Mouse (Mus musculus) liver, embryonic 12.5 days (tissue): Measurements from ENCODE around the gene Bcorl1. TPM values are rescaled to one million over a fixed set of nuclear protein-coding genes. Genes with fewer than 3 reads are reported as not detected.
A peak's percentile ranks its signal among the peaks of the same experiment; 100 is the strongest.

Experiments used
- ATAC-seq: fragments of 200-750 bp; cut with Nextera tagmentation; 2 replicates; pipeline ENCODE4 v1.8.0; 2017; ENCODE audit warnings: moderate number of reproducible peaks, mild to moderate bottlenecking, moderate library complexity
- H3K27ac ChIP-seq: fragments of 300-500 bp; sonication (generic); 2 replicates; pipeline ENCODE4 v1.5.1; 2016; ENCODE audit warnings: mild to moderate bottlenecking
- H3K27me3 ChIP-seq: fragments of 300-500 bp; sonication (generic); replicated peaks from 2 replicates; pipeline ENCODE4 v1.6.1; 2016; ENCODE audit warnings: mild to moderate bottlenecking, moderate library complexity
- H3K36me3 ChIP-seq: fragments of 300-500 bp; sonication (generic); 2 replicates; pipeline ENCODE4 v1.6.1; 2016; ENCODE audit warnings: mild to moderate bottlenecking, moderate library complexity
- H3K4me1 ChIP-seq: fragments of 300-500 bp; sonication (generic); 2 replicates; pipeline ENCODE4 v1.6.1; 2016
- H3K4me2 ChIP-seq: fragments of 300-500 bp; sonication (generic); 2 replicates; pipeline ENCODE4 v1.6.1; 2016; ENCODE audit warnings: mild to moderate bottlenecking, moderate library complexity
- H3K4me3 ChIP-seq: fragments of 300-500 bp; sonication (generic); 2 replicates; pipeline ENCODE4 v1.5.1; 2016; ENCODE audit warnings: mild to moderate bottlenecking, moderate library complexity
- H3K9ac ChIP-seq: fragments of 300-500 bp; sonication (generic); 2 replicates; pipeline ENCODE4 v1.6.1; 2016; ENCODE audit warnings: mild to moderate bottlenecking, moderate library complexity
- H3K9me3 ChIP-seq: fragments of 300-500 bp; sonication (generic); replicated peaks from 2 replicates; pipeline ENCODE4 v1.6.1; 2016; ENCODE audit warnings: mild to moderate bottlenecking, moderate library complexity
- WGBS: fragments of 180-500 bp; shearing (Covaris S2); methylation state at CpG from one replicate; pipeline ENCODE4 v1.1.7; 2016; ENCODE audit not compliant: insufficient replicate concordance; 5-methylcytosine and 5-hydroxymethylcytosine counted together
- polyA plus RNA-seq: library from polyadenylated mRNA; unstranded; fragments of >200 nt; fragmentation: Nextera tagmentation; extraction: Ambion mirVana; gene quantifications from 2 replicates; pipeline ENCODE4 v1.2.1, GENCODE M21; 2016

Gene Bcorl1
- 3.8 and 4.4 TPM in 2 replicates for polyA plus RNA-seq

DNA sequence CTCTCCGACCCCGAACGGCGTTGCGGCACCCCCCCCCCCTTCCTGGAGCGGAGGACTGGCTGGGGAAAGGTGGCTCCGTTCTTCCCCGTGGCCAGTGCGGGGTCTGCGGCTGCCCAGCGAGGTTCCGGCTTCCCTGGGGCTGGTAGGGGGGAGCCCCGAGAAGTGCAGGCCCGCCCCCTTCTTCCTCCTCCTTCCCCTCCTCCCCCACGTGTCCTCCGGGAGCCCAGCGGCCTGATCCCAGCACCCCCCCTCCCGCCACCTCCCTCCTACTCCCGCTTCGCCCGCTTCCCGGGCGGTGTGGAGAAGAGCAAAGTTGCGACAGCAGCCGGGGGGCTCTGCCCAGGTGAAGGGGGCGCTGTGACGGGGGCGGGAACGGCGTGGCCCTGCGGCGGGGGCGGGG lies at the start of gene Bcorl1:
Gene Bcorl1, plus strand, starts transcription at position 218 of the 400 bp plus-strand sequence.
- Histone ChIP-seq H3K4me2 (peak within 1 kb of the TSS; percentile 93), H3K27ac (peak within 1 kb of the TSS; percentile 48), H3K4me1 (peaks cover 20% of the 10 kb centered on the region), H3K4me3 (peak within 1 kb of the TSS; percentile 69), H3K36me3 (no peaks in the 10 kb centered on the region), H3K9ac (peak within 1 kb of the TSS; percentile 79), H3K9me3 (no peaks in the 10 kb centered on the region), H3K27me3 (peaks cover 57% of the 10 kb centered on the region)
- 10% methylated on average over 20 of the region's 33 CpGs for WGBS
- no peak for ATAC-seq

DNA sequence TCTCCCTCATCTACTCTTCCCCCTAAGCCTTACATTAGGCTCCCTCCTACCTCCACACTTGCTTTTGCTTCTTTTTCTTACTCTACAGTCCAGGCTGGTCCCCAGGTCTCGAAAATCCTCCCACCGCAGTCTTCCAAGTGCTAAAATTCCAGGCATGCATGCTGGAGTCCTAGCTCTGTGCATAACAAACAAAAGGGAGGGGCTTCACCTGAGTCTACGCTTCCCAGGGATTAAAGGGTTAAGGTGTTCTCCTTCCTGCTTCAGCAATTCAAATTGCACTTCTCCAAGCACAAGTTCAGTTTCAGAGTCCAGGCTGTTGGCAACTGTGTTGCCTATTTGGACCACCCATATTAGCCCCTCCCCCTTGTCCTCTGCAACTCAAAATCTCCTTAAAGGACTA lies 49.7 kb upstream of the Bcorl1 start:
- WGBS: 36% methylated on average over 3 of the region's 3 CpGs
- no peak for ATAC-seq
- H3K4me1 ChIP-seq: peaks cover 27% of the 10 kb centered on the region
- H3K9ac ChIP-seq: no peak overlapping the region
- H3K27ac ChIP-seq: no peak overlapping the region
- H3K27me3 ChIP-seq: peaks cover 12% of the 10 kb centered on the region
- no peak overlapping the region for H3K4me2 ChIP-seq
- H3K9me3 ChIP-seq: no peaks in the 10 kb centered on the region
- no peak overlapping the region for H3K4me3 ChIP-seq
- H3K36me3 ChIP-seq: no peaks in the 10 kb centered on the region

DNA sequence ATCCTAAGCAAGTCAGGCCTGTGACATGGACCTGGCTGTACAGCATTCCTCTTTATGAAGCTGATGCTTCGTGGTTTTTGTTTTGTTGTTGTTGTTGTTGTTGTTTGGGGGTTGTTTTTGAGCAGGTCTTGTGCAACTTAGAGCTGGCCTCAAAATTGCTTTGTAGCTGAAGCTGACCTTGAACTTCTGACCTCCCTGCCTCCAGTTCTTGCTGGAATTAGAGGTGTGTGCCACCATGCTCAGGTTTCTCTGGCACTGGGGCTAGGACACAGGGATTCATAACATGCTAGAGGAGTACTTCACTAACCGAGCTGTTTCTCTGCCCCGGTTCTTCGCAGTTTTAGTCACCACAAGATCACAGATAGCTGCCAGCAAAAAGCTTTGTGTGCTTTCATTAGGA lies 35.8 kb upstream of the Bcorl1 start:
- no peak for ATAC-seq
- H3K4me2 ChIP-seq: no peak overlapping the region
- no peaks in the 10 kb centered on the region for H3K36me3 ChIP-seq
- no peak overlapping the region for H3K4me3 ChIP-seq
- H3K9ac ChIP-seq: no peak overlapping the region
- no peak overlapping the region for H3K27ac ChIP-seq
- WGBS: 72% methylated on average over 4 of the region's 4 CpGs
- peaks cover 17% of the 10 kb centered on the region for H3K27me3 ChIP-seq
- H3K4me1 ChIP-seq: peaks cover 17% of the 10 kb centered on the region
- no peaks in the 10 kb centered on the region for H3K9me3 ChIP-seq

DNA sequence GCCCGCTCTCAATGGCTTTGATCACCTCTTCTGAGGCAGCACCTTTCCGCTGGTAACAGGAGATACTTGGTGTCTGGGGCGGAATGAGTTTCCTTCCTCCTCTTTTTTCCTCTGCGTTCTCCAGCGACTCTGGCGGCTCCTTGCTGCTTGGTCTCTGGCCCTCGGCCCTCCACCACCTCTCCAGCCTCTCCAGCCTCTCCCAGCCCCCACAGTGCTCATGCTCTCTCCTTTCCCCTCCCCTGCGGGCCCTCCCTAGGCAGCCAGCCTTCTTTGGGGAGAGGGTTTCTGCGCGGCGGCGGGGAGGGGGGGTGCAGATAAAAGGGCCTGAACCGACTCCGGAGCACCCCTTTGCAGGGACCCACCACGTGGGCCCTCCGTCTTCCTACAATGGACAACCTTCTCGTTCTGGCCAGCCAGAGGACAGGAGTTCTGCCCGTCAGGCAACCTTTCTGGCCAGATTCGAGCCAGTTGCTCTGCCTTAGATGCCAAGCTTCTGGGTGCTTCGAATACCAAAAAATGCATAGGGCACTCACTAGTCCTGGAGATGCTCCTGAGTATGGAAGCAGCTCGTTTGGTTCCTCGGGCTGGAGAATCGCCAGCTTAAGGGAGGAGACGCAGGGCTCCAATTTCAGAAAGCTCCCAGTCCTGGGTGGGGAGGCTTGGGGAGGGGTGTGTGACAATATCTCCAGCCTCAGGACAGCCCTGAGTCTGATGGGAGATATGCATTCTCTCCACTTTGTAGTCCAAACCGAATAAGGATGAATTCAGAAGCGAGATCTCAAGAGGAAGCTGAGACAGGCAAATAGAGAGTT lies 30.2 kb upstream of the Bcorl1 start:
- H3K27me3 ChIP-seq: peaks cover 17% of the 10 kb centered on the region
- H3K4me3 ChIP-seq: peak overlapping the region; percentile 47
- 18% methylated on average over 26 of the region's 26 CpGs for WGBS
- peak overlapping the region; percentile 74; the same call in 1 of the 2 replicates for H3K27ac ChIP-seq
- peak; percentile 51 for ATAC-seq
- peak overlapping the region; percentile 80 for H3K4me2 ChIP-seq
- H3K36me3 ChIP-seq: no peaks in the 10 kb centered on the region
- peak overlapping the region; percentile 68 for H3K9ac ChIP-seq
- peaks cover 60% of the 10 kb centered on the region for H3K4me1 ChIP-seq
- no peaks in the 10 kb centered on the region for H3K9me3 ChIP-seq

- peak overlapping the region; percentile 74 for H3K27ac ChIP-seq
- peak; percentile 63 for ATAC-seq
These were observed 29.4 kb upstream of the Bcorl1 start for GRCm38 (mm10) chrX:48311727-48312126.

DNA sequence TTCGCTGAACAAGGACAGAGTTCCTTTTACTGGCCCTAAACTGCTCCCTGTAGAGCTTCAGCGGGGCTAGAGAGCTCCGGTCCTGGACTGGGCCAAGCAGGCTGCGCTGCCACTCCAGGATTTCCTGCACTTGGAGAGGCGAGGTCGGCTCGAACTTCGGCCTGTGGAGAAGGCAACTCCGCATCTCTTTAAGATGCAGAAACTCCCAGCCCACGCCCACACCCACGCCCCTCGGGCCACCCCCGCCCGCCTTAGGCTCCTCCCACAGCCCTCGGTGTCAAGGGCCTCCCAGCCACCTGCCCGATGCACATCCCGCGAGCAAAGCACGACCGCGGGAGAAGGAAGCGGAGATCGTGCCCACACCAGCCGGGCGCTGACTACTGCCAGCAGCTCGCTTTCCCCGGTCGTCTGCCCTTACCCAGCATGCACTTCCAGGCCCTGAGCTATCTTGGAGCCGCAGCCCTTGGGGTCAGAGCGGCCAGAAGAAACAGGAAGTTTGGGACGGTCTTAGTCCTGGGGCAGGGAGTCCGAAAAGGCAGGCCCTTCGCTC lies 26.6 kb upstream of the Bcorl1 start:
- 5% methylated on average over 33 of the region's 33 CpGs for WGBS
- H3K4me3 ChIP-seq: peak overlapping the region; percentile 54
- H3K9ac ChIP-seq: peak overlapping the region; percentile 68
- H3K36me3 ChIP-seq: no peaks in the 10 kb centered on the region
- H3K4me2 ChIP-seq: peak overlapping the region; percentile 80
- peaks cover 5% of the 10 kb centered on the region; the same call in 1 of the 2 replicates for H3K27me3 ChIP-seq
- peak; percentile 86 for ATAC-seq
- H3K4me1 ChIP-seq: peaks cover 92% of the 10 kb centered on the region
- peak overlapping the region; percentile 91 for H3K27ac ChIP-seq
- H3K9me3 ChIP-seq: no peaks in the 10 kb centered on the region

More at GRCm38 (mm10) chrX:48311727-48312126, 29.4 kb upstream of the Bcorl1 start:
- Histone ChIP-seq H3K36me3 (no peaks in the 10 kb centered on the region), H3K4me1 (peaks cover 68% of the 10 kb centered on the region), H3K27me3 (peaks cover 17% of the 10 kb centered on the region), H3K4me3 (no peak overlapping the region), H3K9ac (no peak overlapping the region), H3K4me2 (peak overlapping the region; percentile 80), H3K9me3 (no peaks in the 10 kb centered on the region)
- WGBS: 56% methylated on average over 5 of the region's 5 CpGs

DNA sequence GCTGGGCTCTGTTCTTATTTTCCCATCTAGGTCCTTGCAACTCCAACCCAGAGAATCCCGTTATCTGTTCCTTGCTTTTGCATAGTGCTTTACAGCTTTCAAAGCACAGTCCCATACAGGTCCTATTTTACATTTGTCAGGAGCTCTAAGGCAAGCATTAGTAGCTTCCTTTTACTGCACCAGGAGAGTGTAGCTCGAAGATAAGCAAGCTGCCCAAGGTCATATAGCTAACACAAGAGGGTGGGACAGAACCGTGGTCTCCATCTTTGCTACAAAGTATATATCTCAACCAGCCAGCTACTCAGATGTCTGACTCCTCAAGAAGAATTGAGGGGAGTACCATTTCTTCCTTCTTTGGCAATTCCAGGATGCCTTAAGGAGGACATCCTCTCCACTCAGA lies 23.7 kb upstream of the Bcorl1 start:
- WGBS: 20% methylated on average over 3 of the region's 3 CpGs
- H3K9ac ChIP-seq: no peak overlapping the region
- peak overlapping the region; percentile 50 for H3K4me2 ChIP-seq
- H3K27me3 ChIP-seq: no peaks in the 10 kb centered on the region
- peak overlapping the region; percentile 69 for H3K27ac ChIP-seq
- peak; percentile 51 for ATAC-seq
- H3K9me3 ChIP-seq: no peaks in the 10 kb centered on the region
- H3K36me3 ChIP-seq: no peaks in the 10 kb centered on the region
- H3K4me3 ChIP-seq: no peak overlapping the region
- peaks cover 66% of the 10 kb centered on the region for H3K4me1 ChIP-seq

- peak; percentile 65 for ATAC-seq
- no peaks in the 10 kb centered on the region for H3K36me3 ChIP-seq
- no peaks in the 10 kb centered on the region for H3K9me3 ChIP-seq
- WGBS: 6% methylated on average over 9 of the region's 9 CpGs
- H3K4me3 ChIP-seq: no peak overlapping the region
- peak overlapping the region; percentile 27; the same call in 1 of the 2 replicates for H3K9ac ChIP-seq
- H3K27me3 ChIP-seq: no peaks in the 10 kb centered on the region
- peak overlapping the region; percentile 50 for H3K4me2 ChIP-seq
- peaks cover 59% of the 10 kb centered on the region for H3K4me1 ChIP-seq
- peak overlapping the region; percentile 69; the same call in 1 of the 2 replicates for H3K27ac ChIP-seq
These were observed 23.0 kb upstream of the Bcorl1 start for GRCm38 (mm10) chrX:48318194-48318593.

DNA sequence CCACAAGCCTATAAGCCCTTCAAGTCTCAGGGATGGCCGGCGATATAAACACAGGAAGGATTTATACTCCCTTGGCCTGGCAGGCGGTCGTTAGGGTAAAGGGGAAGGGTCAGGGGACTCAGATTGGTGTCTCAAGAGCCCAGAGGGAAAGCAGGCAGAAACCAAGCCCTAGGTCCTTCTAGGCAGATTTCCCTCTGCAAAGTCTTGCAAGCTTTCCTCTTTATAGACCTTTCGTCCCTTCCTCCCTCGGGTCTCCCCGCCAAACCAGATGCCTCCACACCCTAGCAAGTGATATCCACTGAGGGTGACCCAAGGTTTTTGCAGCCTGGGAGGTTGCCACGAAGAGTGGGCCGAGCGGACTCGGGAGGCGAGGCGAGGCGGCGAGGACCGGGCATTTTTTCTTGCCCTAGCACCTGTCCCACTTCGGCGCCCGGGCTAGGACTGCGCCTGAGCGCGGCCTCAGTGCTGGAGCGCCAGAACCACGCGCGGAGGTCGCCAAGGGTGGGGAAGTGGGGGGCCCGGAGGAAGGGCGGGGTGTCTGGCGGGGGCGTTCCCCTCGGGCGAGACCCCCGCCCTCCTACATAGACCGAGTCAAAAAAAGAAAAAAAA lies 613 bp upstream of the Bcorl1 start:
- peaks cover 53% of the 10 kb centered on the region for H3K27me3 ChIP-seq
- H3K9me3 ChIP-seq: no peaks in the 10 kb centered on the region
- peak overlapping the region; percentile 93 for H3K4me2 ChIP-seq
- H3K4me3 ChIP-seq: peak overlapping the region; percentile 69
- H3K27ac ChIP-seq: peak overlapping the region; percentile 25; the same call in 1 of the 2 replicates
- 5% methylated on average over 32 of the region's 35 CpGs for WGBS
- peaks cover 14% of the 10 kb centered on the region for H3K4me1 ChIP-seq
- peak overlapping the region; percentile 79; the same call in 1 of the 2 replicates for H3K9ac ChIP-seq
- H3K36me3 ChIP-seq: no peaks in the 10 kb centered on the region
- no peak for ATAC-seq

DNA sequence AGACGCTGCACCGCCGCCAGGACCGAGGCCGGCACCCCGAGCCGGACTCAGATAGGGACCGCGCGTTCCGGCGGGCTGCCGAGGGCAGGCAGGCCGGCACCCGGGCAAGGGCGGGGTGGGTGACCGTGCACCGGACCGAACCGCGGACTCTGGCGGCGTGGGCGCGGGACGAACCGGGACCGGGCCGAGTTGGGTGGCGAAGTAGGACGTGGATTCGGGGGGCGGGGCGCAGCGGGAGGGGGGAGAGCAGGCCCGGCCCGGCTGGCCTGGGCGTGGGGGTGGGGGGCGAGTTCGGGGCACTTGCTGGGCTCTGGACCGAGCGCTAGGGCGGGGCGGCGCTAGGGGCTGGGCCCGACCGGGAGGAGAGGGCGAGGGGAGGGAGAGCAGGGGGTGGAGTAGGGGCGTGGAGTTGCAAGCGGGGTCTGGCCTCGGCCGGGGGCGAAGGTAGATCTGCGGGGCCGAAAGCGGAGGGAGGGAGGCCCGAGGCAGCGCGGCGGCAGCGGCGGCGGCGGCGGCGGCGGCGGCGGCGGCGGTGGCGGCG lies 533 bp downstream of the Bcorl1 start:
- no peaks in the 10 kb centered on the region for H3K9me3 ChIP-seq
- H3K27ac ChIP-seq: peak overlapping the region; percentile 48
- 0% methylated on average over 19 of the region's 73 CpGs for WGBS
- ATAC-seq: peak; percentile 33
- H3K4me2 ChIP-seq: peak overlapping the region; percentile 93
- peak overlapping the region; percentile 69 for H3K4me3 ChIP-seq
- H3K9ac ChIP-seq: peak overlapping the region; percentile 79
- no peaks in the 10 kb centered on the region for H3K36me3 ChIP-seq
- H3K4me1 ChIP-seq: peaks cover 22% of the 10 kb centered on the region
- peaks cover 57% of the 10 kb centered on the region for H3K27me3 ChIP-seq

GRCm38 (mm10) chrX:48342731-48343130 lies 1.6 kb downstream of the Bcorl1 start:
- no peaks in the 10 kb centered on the region for H3K9me3 ChIP-seq
- peaks cover 57% of the 10 kb centered on the region for H3K27me3 ChIP-seq
- ATAC-seq: no peak
- WGBS: 6% methylated on average over 16 of the region's 16 CpGs
- no peaks in the 10 kb centered on the region for H3K36me3 ChIP-seq
- peak overlapping the region; percentile 87; the same call in 1 of the 2 replicates for H3K27ac ChIP-seq
- H3K9ac ChIP-seq: peak overlapping the region; percentile 79
- peak overlapping the region; percentile 93 for H3K4me2 ChIP-seq
- H3K4me1 ChIP-seq: peaks cover 22% of the 10 kb centered on the region
- H3K4me3 ChIP-seq: peak overlapping the region; percentile 69
